Mouse (Mus musculus) brain, adult 2 months (tissue): ENCODE data around the gene Cpa4.

ENCODE experiments used
- DNase-seq: peaks from one replicate; pipeline ENCODE4 v3.0.0; 2011; ENCODE audit warnings: low read depth, low spot score

Gene Cpa4

DNA sequence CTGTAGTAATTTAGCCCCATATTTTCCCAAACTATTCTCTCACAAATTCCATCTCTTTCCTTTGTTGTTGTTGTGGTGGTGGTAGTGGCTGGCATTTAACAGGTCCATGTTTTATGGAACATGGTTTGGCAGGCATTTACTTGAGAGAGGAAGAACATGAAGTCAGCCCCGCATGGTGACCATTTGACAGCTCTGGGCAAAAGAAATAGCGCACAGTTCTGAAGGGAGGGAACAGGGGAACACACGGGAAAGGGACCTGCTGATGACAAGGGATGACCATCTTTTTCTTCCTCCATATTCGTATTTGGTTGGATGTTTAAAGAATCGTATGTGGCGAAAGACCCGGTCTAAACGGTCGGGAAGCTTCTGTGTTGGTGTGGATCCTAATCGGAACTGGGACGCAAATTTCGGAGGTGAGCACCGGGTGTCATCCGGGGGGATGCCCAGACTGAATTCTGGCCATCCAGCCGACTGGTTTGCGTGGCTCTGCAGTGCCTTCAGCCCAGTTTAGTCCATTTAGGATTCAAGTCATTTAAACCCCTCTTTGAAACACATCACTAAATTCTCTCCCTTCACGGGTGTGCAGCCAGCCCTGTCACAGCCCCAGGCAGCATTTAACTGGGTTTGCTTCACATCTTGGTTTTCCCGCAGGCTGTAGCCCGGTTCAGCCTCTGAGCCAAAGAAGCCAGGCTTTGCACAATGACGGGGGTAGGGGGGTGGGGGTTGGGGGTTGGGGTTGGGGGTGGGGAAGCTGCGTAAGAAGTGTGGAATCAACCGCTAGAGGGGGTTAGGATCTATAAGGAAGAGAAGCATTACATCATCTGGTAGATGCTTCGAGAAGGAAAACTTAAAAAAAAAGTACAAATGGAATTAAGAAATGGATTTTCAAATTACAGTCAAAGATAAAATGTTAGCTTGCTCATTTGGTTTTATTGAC, 16.3 kb upstream of the Cpa4 start:
- peak; percentile 90 for DNase-seq

DNA sequence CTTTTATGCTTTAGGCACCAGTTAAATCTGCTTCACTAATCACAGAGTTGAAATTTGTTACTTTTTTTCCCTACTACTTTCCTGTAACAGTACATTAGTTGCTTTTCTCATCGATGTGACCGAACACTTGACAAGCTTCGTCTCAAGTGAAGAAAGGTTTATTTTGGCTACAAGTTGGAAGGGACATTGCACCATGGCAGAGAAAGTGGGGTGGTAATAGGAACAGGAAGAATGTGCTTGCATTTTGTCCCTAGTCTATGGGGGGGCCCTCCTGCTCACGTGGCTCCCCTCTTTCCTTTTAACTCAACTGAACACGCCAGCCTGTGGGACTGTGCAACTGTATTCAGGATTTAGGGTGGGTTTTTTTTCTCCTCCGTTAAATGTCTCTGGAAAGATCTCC, 15.5 kb upstream of the Cpa4 start:
- no peak for DNase-seq

DNA sequence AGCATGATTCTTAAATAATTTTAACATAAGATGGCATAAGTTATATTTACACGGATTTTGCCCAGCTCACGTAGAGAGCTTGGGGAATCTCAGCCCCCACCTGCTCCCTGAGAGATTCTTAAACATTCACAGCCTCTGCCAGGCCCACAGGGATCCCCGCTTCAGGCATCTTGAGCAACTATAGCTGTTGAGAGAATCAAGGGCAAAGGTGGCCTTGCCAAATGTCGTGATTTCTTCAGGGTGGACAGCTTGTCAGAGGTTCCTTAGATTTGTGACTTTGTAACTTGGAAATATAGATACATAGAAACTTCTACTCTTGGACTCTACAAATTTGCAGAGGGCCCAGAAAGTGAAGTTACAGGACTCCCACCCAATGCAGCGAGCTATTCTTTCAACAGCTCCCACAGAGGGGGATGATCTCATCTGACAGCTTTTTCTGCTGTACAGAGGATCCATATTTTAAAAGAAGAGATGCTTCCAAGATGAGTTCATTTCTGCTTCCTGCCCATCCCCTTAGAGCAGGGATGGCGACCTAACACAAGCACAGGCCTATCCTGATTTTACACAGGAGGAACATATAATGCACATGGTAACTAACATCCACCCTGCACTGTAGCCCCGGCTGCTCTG, 14.7 kb upstream of the Cpa4 start:
- DNase-seq, result peak; percentile 62

DNA sequence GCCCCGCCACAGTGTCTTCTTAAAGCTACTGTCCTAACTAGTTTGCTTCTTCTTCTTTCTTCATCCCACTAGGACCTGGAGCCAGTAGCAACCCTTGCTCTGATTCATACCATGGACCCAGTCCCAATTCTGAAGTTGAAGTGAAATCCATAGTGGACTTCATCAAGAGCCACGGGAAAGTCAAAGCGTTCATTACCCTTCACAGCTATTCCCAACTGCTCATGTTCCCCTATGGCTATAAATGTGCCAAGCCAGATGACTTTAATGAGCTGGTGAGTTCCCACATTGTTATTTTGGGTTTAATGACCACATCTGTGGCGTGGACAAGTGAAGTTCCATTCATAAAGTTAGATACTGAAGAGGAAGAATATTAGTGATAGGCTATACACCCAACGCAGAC, 14.1 kb upstream of the Cpa4 start:
- no peak for DNase-seq

DNA sequence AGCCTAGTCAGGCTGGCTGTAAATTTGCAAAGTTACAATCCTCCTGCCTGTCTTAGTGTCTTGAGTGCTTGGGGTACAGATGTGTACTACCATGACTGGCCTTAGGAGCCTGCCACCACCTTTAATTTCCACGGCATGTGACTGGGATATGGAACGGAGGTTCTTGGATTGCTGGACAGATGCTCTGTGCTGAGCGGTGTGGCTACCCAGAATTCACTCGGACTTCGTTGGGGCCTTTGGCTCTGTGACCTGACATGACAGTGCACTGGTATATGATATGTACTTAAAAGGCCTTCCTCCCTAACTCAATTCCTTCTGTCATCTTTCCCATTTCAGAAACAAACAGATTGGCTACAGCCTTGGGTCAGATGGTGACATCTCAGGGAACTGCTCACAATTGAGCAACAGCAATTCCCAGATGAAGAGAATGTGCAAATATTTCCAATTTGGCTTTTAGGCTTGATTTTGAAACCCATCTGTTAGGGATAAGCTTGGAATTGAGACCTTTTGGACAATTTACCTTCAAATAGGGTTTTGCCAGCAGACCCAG, 13.5 kb upstream of the Cpa4 start:
- peak; percentile 59 for DNase-seq

DNA sequence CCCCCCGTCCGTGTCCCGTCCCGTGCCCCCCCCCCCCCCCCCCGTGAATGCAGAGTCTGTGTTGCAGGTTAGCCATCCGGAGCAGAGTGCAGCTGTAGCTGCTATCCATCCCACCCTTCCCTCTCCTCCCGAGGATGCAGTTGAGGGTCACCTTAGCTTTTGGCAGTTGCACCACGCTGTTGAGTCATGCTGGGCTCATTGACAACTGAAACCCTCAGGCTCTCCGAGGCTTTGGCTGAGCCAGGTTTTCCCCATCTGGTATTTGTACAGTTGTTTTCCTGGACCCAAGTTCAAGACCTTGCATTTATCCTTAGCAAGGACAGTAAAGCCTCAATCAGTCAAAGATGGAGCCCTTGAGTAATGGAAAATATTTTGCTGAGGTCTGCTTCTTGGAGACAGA, 12.1 kb upstream of the Cpa4 start:
- DNase-seq, result peak; percentile 48

DNA sequence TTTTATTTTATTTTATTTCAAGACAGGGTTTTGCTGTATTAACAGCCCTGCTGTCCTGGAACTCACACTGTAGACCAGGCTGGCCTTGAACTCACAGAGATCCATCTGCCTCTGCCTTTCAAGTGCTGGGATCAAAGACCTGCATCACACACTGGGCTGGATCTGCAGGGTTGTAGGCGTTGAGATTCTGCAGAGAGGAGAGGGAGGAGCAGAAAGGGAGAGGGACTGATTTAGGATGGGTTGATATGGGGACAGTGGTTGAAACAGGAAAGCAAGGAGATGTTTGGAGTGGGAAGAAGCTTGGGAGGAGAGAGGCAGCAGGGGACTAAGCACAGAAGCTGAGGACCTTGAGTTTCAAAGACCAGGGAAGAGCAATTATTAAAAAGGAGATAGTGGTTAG, 8.4 kb upstream of the Cpa4 start:
- DNase-seq, result no peak

DNA sequence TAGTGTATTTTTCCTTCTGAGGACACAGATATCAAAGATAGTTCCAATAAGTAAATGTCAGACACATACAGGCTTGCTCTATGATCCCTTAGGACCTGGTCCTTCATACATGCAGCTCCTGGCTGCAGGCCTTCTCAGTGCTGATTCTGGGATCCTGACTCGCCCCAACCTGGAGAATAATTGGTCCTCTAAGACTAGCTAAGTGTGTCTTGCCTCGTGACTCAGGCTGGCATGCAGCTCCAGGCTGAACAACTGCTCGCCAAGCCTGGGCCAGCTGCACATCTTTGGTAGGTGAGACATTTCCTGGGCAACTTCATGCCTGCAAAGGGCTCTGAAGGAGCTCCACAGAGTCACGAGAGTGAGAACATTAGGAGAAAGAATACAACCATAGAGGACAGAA, 6.0 kb upstream of the Cpa4 start:
- peak; percentile 30 for DNase-seq

DNA sequence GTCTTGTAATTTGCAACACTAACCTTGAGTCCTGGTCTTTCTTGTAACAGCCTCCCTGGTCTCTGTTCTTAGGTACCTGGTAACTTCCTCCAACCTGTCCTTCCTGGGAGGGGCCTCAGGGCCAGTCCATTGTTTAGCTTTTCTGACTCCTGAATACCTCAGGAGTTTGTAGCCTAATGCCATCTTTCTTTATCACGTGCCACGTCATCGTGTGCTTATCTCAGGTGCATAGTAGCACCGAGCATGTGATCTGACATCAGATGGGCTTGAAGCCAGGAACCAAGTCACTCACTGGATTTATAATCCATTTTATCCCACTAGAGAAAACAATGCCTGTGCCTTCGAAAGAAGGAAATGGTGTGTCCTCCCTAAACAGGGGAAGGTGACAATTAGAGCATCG, 4.6 kb upstream of the Cpa4 start:
- no peak for DNase-seq

DNA sequence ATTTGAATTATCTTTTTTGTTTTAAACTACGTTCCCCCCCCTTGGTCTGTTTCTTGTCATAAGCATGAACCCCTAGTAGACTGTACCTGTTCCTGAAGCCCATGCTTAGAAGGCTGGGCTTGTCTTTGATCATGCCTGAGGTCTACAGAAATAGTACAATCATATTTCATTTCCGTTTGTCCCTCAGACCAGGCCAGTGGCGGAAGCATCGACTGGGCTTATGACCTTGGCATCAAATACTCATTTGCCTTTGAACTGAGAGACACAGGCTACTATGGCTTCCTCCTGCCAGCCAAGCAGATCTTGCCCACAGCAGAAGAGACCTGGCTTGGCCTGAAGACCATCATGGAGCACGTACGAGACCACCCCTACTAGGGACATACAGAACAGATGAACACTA, 4.1 kb upstream of the Cpa4 start:
- DNase-seq, result no peak

DNA sequence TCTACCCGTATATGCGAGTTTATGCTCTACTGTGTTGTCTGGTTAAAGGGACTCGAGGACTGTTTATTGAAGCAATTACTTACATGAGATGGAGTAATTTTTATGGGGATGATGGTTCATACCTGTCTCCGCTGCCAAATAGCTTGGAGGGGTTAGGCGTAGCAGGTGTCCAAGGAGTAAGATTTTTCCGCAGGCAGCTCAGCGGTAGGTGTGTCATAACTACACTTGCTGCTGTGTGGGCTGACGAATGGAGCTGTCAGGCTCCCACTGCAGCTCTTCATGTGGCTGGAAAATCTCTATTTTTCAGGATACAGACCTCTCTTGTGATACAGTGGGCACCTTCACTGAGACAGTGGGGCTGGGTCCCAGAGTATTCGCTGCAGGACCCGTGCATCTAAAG, 1.2 kb downstream of the Cpa4 start:
- DNase-seq, result peak; percentile 75

DNA sequence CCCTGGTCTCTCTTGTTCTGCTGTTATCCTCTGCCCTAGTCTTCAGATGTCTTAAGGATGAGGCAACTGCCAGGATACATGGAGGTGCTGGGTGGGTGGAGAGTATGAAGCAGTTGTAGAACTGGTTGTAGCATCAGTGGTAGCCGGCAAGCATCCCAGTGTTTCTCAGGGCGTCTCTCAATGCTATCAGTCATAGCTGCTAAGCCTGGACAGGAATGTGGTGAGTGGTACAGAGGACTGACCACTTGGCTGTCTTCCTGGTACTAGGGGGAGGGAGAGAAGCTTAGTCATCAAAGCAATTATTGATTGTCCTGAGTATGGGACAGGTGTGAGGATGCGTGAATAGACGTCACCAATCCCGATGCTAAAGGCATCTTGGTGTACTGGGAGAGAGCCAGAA, 1.8 kb downstream of the Cpa4 start:
- peak; percentile 60 for DNase-seq

DNA sequence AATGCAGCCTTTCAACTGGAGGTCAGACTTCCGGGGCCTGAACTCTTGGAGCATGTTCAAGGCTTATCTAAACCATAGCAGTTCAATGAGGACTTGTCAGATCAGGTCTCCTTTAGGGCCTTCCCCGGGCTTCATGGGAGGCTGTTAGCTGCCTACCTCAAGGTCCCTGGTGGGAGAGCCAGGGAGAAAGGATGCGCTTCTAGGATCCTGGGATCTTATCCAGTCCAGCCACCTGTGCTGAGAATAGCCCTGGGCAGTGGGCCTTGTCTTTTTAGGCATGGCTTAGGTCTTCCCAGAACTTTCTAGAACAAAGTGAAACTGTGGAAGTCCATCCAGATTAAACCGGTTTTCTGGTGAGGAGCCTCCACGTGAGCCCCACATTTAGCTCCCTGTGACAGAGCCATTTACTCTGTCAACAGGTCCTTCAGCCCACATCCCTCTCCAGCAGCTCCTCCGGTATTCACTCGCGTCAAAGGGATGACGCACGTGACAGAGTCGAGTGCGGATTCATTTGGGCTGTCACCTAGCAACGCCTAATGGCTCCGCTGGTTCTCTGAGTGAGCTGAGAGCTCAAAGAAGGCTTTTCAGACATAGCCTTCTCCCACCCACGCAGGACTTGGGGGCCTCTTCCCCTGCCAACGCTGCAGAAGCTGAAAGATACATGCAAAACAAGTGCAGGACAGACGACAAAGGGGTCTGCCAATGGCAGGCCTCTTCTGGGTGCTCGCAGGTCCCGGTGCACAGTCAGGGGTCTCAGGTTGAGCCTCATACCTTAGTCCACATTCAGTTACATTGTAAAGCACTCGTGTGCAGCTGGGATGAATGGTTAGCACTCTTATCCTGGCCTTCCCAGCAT, 4.5 kb downstream of the Cpa4 start:
- DNase-seq, result peak; percentile 94

DNA sequence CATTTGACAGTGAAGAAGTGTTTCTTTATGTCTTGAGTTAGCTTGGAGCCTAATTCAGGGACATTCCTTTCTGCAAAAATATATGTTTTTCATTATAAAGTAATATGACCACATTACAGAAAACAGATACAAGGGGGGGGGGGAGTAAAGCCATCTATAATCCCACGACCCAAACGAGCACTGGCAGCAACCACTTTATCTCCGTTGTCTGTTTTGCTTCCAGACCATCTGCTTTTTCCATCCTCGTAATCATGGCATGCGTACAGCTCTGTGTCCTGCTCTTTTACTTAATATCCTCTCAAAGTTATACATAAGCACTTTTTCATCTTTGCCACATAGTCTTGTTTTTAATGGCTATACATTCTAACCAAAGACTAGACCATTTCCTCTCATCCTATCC, 5.2 kb downstream of the Cpa4 start:
- DNase-seq, result no peak

DNA sequence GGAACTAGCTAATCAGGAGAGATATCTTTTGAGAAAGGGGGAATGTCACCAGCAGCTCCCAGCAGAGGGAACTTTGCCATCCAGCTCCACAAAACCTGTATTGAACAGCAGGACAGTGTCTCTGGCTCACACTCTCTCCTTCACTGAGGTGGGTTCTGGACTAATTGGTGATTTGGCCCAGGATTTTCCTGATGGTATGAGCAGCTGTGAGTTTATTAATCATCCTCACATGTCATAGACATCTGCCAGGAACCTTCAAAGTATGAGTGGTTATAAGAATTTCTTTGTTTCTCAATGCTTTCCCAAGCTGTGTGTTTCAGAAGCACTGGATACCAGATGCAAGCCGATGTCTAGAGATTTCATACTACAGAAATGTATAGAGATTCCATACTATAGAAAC, 6.8 kb downstream of the Cpa4 start:
- no peak for DNase-seq

DNA sequence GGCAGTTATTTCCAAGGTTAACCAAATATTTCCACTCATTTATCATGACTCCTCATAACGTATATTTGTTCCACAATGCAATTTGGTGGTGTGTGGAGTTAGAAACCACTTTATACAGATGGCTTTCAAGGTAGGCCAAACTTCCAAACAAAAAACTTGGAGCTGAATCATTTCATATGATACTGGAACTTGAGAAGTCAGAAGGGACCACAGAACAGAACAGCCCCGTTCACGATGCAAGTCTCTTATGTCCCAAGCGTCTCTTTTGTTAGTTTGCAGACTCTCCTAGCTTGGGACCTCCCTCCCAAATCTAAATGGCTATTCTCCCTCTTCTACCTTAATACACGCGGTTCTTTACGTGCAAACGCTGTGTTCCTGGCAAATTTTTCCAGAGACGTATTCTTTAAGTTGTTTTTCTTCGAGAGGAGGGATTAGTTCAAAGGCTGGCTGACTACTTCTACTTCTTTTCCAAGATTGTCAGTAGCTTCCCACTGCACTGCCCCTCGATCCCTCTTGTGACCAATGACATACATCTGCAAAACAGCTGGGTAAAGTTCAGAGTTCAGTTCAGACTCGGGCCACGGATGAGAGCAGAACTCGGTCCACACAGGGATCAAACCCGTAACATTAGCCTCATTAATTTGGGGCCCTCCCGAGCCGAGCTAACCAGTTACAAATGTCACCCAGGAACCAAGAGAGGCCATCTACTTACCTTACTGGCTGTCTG, 8.5 kb downstream of the Cpa4 start:
- no peak for DNase-seq

DNA sequence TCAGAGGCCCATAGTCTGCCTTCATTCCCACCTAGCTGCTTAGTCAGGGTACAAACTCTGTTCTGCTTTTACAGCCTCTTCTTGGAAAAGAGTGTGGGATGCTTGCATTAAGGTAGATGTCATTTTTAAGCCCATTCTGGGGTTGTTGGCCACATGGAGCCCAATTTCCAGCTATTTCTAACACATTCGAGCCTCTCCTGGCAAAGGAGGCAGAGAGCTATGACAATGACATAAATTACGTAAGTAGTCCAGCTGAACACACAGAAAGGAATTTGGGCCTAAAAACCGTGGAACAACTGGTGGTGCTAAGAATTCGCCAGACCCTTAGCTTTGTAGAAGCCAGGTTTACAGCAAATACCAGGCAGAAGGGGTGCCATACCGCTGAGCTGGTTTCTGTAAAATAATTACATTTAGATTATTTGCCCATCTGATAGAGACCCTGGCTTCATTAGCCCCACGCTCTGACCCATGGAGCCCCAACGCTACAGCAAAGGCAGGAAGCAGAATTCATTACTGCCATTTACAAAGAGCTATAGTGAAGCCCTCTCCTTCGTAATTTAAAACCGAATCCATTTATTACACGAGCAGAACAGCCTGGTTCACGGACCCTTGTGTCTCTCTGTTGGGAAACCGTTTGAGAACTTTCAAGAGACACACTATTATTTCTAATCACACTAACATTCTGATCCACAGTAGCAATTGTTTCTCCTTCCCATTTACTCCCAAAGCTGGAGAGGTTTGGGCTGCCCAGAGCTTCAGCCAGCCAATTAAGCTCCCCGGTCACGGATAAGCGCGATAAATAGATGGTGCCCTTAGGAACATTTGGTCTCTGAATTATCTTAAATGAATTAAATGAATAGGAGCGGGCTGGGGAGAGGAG, 12.0 kb downstream of the Cpa4 start:
- peak; percentile 61 for DNase-seq

DNA sequence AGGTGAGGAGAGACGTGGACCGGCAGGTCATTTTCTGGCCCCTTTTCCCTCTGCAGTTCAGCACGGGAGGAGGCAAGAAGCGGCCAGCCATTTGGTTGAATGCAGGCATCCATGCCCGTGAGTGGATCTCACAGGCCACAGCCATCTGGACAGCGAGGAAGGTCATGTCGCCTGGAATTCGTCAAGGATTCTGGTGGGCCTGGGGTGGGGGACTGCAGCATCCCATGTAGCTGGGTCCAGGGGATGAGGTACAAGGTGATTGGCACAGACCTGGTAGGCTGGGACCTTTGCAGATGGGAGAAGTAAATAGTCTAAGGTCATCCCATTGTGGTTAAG, 12.6 kb downstream of the Cpa4 start:
- DNase-seq, result no peak

DNA sequence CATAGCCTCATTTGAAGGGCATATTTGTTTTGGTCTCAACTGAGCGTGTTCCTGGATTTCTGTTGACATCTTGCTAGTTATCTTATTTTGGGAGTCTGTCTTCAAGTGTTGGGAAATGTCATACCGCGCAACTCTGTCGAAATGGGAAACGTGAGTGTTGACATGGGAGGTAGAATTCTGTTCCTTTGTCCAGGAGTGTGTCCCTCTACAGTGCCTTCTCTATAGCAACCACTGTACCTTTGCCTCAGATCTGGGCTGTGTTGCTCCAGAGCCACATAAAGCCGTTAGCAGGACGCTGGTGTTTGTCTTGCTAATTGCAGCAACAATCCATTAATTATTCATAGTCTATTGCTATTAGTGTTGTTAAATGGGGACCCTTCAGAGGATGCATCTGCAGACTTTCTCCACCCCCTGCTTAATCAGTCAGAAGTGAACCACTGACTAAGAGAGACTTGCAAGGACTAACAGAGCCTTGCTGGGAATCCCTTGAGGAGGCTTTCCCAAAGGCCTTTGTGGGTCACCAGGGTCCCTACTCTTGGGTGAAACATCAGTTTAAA, 18.8 kb downstream of the Cpa4 start:
- DNase-seq, result no peak

DNA sequence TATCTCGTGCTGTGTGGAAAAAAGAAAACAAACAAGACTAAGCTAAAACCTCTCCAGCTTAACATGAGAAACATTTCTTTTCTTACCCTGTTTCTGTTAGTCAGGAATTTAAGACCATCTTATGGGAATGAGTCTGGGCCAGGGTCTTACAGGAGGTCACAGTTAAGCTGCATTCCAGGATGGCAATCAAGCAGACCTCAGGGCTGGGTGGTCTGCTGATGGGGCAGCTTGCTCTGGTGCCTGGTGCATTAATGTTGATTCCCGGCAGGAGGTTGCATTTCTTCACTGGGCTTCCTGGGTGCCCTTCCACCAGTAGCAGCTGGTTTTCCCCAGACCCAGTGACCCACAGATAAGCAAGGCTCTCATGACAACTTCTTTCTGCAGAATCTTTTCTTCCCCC, 21.6 kb downstream of the Cpa4 start:
- DNase-seq, result no peak
